Mouse (Mus musculus) myocyte (in vitro differentiated cells): ENCODE data around the gene Tenm2. TPM values are rescaled to one million over a fixed set of nuclear protein-coding genes. Genes with fewer than 3 reads are reported as not detected.

Source experiments
- H3K27me3 ChIP-seq: one replicate; pipeline ENCODE4 v1.6.1; 2011; ENCODE audit not compliant: control insufficient read depth, insufficient read depth, insufficient read length
- H3K36me3 ChIP-seq: one replicate; pipeline ENCODE4 v1.6.1; 2011; ENCODE audit not compliant: control insufficient read depth, insufficient read depth
- H3K4me2 ChIP-seq: one replicate; pipeline ENCODE4 v1.6.1; 2011; ENCODE audit warnings: low read depth, control low read depth
- H3K4me3 ChIP-seq: one replicate; pipeline ENCODE4 v1.5.1; 2011; ENCODE audit warnings: mild to moderate bottlenecking, control low read depth, moderate library complexity
- H3K79me2 ChIP-seq: one replicate; pipeline ENCODE4 v1.6.1; 2011; ENCODE audit not compliant: control insufficient read depth, insufficient read depth
- H3ac ChIP-seq: one replicate; pipeline ENCODE4 v1.6.1; 2011; ENCODE audit not compliant: control insufficient read depth, insufficient read length
- CEBPB ChIP-seq: IDR thresholded peaks from 2 replicates; pipeline ENCODE4 v1.6.1; 2011; ENCODE audit warnings: mild to moderate bottlenecking, moderate library complexity; ENCODE audit not compliant: poor library complexity, insufficient read depth, severe bottlenecking
- E2F4 ChIP-seq: IDR thresholded peaks from one replicate; pipeline ENCODE4 v1.6.1; 2011; ENCODE audit warnings: mild to moderate bottlenecking, control low read depth, moderate library complexity; ENCODE audit not compliant: insufficient read depth
- MAX ChIP-seq: IDR thresholded peaks from one replicate; pipeline ENCODE4 v1.6.1; 2011; ENCODE audit warnings: low read depth, mild to moderate bottlenecking, control low read depth
- MYOD1 ChIP-seq, 3 experiments: IDR thresholded peaks; one replicate each; pipeline ENCODE4 v1.6.1; 2011; ENCODE audit warnings: control low read depth in 2 of 3, low read depth in 2 of 3, mild to moderate bottlenecking in 2 of 3, moderate library complexity in 1 of 3; ENCODE audit not compliant: insufficient read length in 2 of 3, control insufficient read depth in 1 of 3
- MYOG ChIP-seq, 3 experiments: IDR thresholded peaks; one replicate each; pipeline ENCODE4 v1.6.1; 2011; ENCODE audit warnings: control low read depth in 2 of 3, low read depth in 2 of 3, mild to moderate bottlenecking in 2 of 3; ENCODE audit not compliant: insufficient read length in 2 of 3, control insufficient read depth in 1 of 3, insufficient read depth in 1 of 3
- POLR2A ChIP-seq: IDR thresholded peaks from one replicate; pipeline ENCODE4 v1.6.1; 2011; ENCODE audit warnings: low read depth, mild to moderate bottlenecking, control low read depth, moderate library complexity; ENCODE audit not compliant: insufficient read length
- POLR2AphosphoS2 ChIP-seq: IDR thresholded peaks from one replicate; pipeline ENCODE4 v1.6.1; 2011; ENCODE audit warnings: low read depth, control low read depth; ENCODE audit not compliant: insufficient read length
- REST ChIP-seq: IDR thresholded peaks from one replicate; pipeline ENCODE4 v1.6.1; 2011; ENCODE audit warnings: mild to moderate bottlenecking, control low read depth, moderate library complexity; ENCODE audit not compliant: insufficient read depth, insufficient read length
- SRF ChIP-seq: IDR thresholded peaks from one replicate; pipeline ENCODE4 v1.6.1; 2011; ENCODE audit warnings: low read depth; ENCODE audit not compliant: control insufficient read depth, insufficient read length
- TCF12 ChIP-seq: IDR thresholded peaks from one replicate; pipeline ENCODE4 v1.6.1; 2011; ENCODE audit warnings: mild to moderate bottlenecking, control low read depth; ENCODE audit not compliant: poor library complexity, insufficient read depth, severe bottlenecking
- TCF3 ChIP-seq: IDR thresholded peaks from one replicate; pipeline ENCODE4 v1.6.1; 2011; ENCODE audit warnings: low read depth, control low read depth; ENCODE audit not compliant: insufficient read length
- USF1 ChIP-seq: IDR thresholded peaks from one replicate; pipeline ENCODE4 v1.6.1; 2011; ENCODE audit warnings: low read depth, mild to moderate bottlenecking, control low read depth, moderate library complexity
- polyA plus RNA-seq: library from polyadenylated mRNA; unstranded; fragments of >200 nt; fragmentation: generic; extraction: Trizol; gene quantifications from one replicate; pipeline ENCODE4 v1.2.1, GENCODE M21; 2012; ENCODE audit warnings: missing spikeins

Tenm2 gene
- polyA plus RNA-seq, 1 experiment = 0.28 TPM

DNA sequence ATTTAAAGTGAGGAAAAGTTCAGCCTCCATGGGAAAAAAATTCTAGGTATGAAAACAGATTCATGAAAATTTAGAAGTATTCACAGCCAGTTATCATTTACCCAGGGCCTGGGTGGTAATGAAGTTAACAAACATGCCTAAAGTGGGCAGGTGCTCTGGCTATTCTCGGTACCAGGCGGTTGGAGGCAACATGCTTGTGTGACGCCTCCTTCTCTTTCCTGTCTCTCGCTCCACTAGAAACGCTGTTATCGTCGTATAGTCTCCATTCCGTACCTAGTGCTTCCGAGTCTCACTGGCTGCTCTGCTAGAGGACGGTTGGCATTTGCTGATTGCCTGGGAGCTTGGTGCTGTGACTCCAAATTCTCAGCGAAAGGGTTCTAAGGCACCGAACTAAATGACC lies 749.7 kb downstream of the Tenm2 start:
- Histone ChIP-seq H3K36me3 (no peaks in the 10 kb centered on the region), H3K4me2 (no peak overlapping the region), H3K4me3 (no peak overlapping the region), H3K79me2 (no peaks in the 10 kb centered on the region), H3ac (no peak overlapping the region), H3K27me3 (no peaks in the 10 kb centered on the region)
- no peak for TF ChIP-seq MYOD1 (IDR thresholded peaks at IDR 0.05; ENCODE audit: control insufficient read depth in 1 of 3, insufficient read length in 2 of 3, low read depth in 2 of 3)
- no peak for TF ChIP-seq POLR2AphosphoS2
- no peak for TF ChIP-seq TCF12
- TF ChIP-seq TCF3 = no peak
- no peak for TF ChIP-seq MYOG (IDR thresholded peaks at IDR 0.05; ENCODE audit: control insufficient read depth in 1 of 3, insufficient read depth in 1 of 3, insufficient read length in 2 of 3, low read depth in 2 of 3)
- TF ChIP-seq USF1 = no peak
- TF ChIP-seq POLR2A = no peak
- no peak for TF ChIP-seq SRF
- no peak for TF ChIP-seq MAX
- no peak for TF ChIP-seq REST

DNA sequence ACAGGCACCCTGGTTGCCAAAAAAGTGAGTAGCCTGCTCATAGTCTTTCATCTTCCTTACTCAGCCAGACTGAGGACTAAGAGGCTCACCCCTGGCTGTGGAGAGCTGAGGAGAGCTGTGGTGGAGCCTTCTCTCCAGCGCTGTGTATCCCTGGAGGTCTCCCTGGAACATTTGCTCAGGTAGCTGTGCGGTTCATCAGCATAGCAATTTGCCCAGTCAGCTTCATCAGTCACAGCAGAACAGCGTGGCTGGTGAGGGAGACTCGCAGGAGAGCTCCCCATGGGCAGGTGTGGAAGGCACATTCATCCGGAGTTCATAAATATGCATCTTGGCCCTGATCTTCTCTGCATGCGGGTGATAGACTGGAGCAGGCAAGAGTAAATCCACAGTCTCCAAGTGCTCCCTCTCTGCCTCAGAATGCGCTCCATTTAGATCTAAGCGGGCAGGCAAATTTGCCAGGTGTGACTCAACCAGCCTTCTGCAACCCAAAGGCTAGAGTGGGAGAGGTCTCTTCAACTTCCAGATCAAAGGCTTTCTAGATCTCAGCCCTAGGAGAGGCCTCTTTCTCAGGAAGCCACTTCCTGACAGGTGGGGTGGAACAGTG lies 751.2 kb downstream of the Tenm2 start:
- TF ChIP-seq CEBPB (no peak), USF1 (no peak), POLR2A (no peak), TCF12 (no peak), TCF3 (no peak), E2F4 (no peak), POLR2AphosphoS2 (no peak), MAX (no peak), MYOG (IDR thresholded peaks at IDR 0.05; ENCODE audit: control insufficient read depth in 1 of 3, insufficient read depth in 1 of 3, insufficient read length in 2 of 3, low read depth in 2 of 3) (no peak), MYOD1 (IDR thresholded peaks at IDR 0.05; ENCODE audit: control insufficient read depth in 1 of 3, insufficient read length in 2 of 3, low read depth in 2 of 3) (no peak), REST (no peak), SRF (no peak)
- Histone ChIP-seq H3ac (no peak overlapping the region), H3K4me3 (no peak overlapping the region)

DNA sequence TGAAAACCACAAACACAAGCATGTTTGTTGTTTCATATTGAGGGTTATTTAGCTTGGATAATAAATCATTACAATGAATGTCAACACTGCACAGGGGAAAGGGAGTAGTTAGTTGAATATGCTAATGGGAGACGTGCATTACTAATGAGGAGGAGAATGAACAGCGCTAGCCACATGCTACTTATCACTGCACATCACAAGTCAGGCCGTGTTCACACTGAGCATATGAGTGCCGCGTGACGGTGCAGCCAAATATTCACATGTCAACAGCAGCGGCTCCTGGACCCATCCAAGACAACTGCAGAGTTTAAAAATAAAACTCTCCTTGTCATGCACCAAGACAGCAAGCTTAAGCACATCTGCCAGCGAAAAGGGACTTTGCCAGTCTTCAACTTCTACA lies 753.6 kb downstream of the Tenm2 start:
- no peak overlapping the region for H3K4me2 ChIP-seq

More for the DNA sequence above, 751.2 kb downstream of the Tenm2 start:
- no peaks in the 10 kb centered on the region for H3K79me2 ChIP-seq
- H3K36me3 ChIP-seq = no peaks in the 10 kb centered on the region
- no peak overlapping the region for H3K4me2 ChIP-seq
- no peaks in the 10 kb centered on the region for H3K27me3 ChIP-seq

DNA sequence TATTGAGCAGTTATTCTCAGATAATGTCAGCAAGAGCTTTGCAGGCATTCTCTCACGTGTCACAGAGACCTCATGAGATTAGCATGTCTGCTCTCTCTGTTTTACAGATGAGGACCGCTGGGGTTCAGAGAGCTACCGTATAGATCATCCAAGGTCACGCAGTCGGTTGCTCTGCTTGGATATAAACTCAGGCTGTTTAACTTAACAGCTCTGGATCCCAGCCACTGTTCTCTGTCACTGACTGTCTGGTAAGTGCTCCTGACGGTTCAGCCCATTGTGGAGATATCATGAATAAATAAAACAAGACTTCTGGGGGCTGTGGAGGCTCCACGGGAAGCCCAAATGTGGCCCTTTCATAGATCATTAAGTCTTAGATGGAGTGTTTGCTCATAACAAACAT lies 754.2 kb downstream of the Tenm2 start:
- no peaks in the 10 kb centered on the region for H3K27me3 ChIP-seq
- no peaks in the 10 kb centered on the region for H3K79me2 ChIP-seq
- H3K4me3 ChIP-seq = no peak overlapping the region
- no peak for TF ChIP-seq CEBPB
- no peak for TF ChIP-seq SRF
- no peak for TF ChIP-seq REST
- no peak for TF ChIP-seq POLR2A
- TF ChIP-seq POLR2AphosphoS2 = no peak
- TF ChIP-seq USF1 = no peak
- TF ChIP-seq E2F4 = no peak
- H3ac ChIP-seq = no peak overlapping the region
- H3K36me3 ChIP-seq = no peaks in the 10 kb centered on the region
- no peak overlapping the region for H3K4me2 ChIP-seq

More for the DNA sequence above, 753.6 kb downstream of the Tenm2 start:
- Histone ChIP-seq H3ac (no peak overlapping the region), H3K79me2 (no peaks in the 10 kb centered on the region), H3K36me3 (no peaks in the 10 kb centered on the region), H3K4me3 (no peak overlapping the region), H3K27me3 (no peaks in the 10 kb centered on the region)
- TF ChIP-seq MYOG (IDR thresholded peaks at IDR 0.05; ENCODE audit: control insufficient read depth in 1 of 3, insufficient read depth in 1 of 3, insufficient read length in 2 of 3, low read depth in 2 of 3) (no peak), TCF3 (no peak), POLR2A (no peak), E2F4 (no peak), TCF12 (no peak), SRF (no peak), MYOD1 (IDR thresholded peaks at IDR 0.05; ENCODE audit: control insufficient read depth in 1 of 3, insufficient read length in 2 of 3, low read depth in 2 of 3) (no peak), CEBPB (no peak), MAX (no peak), POLR2AphosphoS2 (no peak), REST (no peak), USF1 (no peak)
